Mouse (Mus musculus): ENCODE data around the gene Snrpb2.

The Snrpb2 gene

DNA sequence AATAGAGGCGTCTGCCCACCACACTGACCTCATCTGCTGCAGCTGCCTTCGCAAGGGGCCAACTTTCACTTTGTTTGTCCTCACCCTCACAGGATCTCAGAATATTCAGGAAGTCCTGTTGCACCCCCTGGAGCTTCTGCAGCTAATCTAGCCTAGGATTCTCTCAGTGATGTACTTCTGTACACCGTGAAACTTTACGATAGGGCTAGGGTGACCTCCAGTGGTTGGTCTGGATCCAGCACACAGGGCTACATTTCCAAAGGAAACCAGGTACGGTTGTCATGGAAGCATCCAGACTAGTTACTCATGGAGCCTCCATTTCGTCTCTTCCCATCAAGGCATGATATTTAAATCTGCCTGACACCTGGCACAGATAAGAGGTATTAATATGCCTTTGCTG, 30.9 kb downstream of the Snrpb2 start:
- DNase-seq (ENCODE audit: low read depth), result peak; percentile 61

DNA sequence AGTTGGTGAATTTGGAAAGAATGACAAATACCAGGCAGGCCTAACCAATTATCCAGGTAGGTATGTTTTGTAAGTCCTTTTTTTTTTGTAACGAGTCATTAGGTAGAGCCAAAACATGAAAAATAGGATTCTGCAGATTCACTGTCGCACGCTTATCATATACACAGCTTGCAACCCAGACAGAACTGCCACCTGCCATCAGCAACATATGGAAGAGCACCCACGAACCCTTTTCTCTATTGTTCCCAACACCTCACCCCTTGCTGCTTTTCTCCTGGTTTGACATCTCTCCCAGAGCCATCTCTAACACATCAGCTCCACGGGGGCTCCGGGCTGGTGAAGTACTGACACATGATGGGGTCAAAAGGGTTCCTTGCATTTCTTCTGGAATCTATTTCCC, 31.9 kb downstream of the Snrpb2 start:
- no peak for DNase-seq (ENCODE audit: low read depth)

DNA sequence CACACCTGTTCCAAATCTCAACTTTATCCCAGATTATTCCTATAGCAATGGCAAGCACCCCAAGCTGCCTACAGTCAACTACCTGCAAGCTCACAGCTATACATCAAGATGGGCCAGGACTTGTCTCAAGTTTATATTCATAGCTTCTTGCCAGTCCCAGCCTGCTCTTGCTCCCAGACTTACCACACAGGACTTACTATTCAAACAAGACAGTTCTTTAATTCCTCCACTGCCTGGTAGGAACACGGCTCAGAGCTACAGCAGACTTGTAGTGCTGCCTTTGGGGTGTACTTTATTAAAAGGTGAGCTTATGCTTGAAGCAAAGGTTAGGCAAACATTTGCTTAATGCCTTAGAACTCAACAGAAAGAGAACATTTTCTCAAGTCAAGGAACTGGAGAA, 34.3 kb downstream of the Snrpb2 start:
- DNase-seq (ENCODE audit: low read depth), result no peak

DNA sequence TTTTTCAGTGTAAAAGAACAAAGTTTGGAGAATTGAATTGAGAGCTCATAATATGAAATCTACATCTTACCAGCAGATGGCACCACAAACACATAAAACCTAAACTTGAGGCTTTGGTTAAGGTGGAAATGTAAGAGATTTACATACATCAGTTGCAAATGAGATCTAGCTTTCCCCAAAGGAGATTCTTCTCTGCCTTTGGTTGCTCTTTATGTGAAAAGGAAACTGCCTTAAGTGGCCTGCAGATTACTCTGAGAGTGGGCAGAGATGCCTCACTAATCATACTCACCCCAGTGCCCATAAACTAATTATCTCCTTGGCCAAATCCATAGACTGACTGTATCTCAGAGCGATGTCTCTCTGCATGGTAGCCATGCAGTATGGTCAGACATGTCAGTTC, 51.0 kb downstream of the Snrpb2 start:
- peak; percentile 61 for DNase-seq (ENCODE audit: low read depth)

DNA sequence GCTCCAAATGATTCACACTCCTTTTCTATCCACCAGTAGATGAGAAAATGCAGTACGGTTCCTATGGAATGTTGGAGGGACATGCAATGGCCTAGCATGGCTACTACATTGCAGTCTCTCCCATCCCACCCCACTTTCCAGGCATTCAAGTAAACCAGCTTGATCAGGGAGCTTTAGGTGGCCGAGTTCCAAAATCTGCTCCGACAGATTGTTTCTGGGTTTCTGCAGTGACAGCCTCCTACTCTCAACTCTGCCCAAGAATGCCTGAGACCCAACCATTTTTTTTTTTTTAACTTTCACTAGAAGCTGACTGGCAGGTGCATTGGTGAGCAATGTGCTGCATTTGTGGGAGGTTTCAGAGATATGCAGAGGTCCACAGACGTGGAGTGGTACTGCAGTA, 51.9 kb downstream of the Snrpb2 start:
- DNase-seq (ENCODE audit: low read depth), result no peak

DNA sequence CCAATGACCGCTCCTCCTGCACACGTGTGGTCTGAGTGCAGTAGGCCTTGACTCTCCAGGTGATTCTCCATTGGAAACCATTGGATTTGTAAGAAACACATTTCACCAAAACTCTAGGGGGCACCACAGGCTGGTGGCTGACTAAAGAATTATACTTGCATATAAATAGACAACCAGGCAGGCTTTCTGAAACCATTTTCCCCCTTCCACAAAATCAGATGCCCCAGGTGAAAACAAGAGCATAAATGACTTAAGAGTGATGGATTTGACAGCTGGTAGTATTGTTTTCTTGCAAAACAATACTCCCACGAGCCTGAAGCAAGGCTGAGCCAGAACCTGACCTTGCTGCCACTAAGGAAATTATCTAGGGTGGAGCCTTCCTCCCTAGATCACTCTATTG, 54.6 kb downstream of the Snrpb2 start:
- peak; percentile 14 for DNase-seq (ENCODE audit: low read depth)

DNA sequence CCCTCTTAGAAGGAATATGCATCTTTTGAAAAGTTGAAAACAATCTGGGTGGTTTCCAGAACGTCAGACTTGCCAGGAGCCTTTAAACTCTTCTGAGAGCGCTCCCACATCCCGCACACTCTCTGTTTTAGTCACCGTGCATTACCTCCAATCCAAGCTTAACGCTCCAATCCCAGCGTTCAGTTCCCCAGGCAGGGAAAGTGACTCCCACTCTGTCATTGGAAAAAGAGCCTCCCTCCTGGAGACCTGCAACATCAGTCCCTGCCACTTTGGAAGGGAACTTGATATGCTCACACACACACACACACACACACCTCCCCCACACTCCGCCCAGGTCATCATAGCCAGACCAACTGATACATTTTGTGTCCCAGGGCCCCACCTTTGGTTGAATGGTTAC, 55.4 kb downstream of the Snrpb2 start:
- DNase-seq (ENCODE audit: low read depth), result no peak

Measured in 416B (cell line).